Mouse (Mus musculus) ES-E14 (cell line): ENCODE results near the gene Ttyh2. TPM values are rescaled to one million over a fixed set of nuclear protein-coding genes. Genes with fewer than 3 reads are reported as not detected.
A peak's percentile ranks its signal among the peaks of the same experiment; 100 is the strongest.

Experiments used
- DNase-seq: peaks from one replicate; pipeline ENCODE4 v3.0.0-alpha.2; 2013; ENCODE audit warnings: low read depth, low spot score
- H3K27ac ChIP-seq: 2 replicates; pipeline ENCODE4 v1.5.1; 2012; ENCODE audit warnings: low read depth, mild to moderate bottlenecking, low read length, moderate library complexity, mixed read lengths; ENCODE audit not compliant: poor library complexity, insufficient read depth, severe bottlenecking
- H3K36me3 ChIP-seq: 2 replicates; pipeline ENCODE4 v1.6.1; 2012; ENCODE audit warnings: mild to moderate bottlenecking, low read length, moderate library complexity, mixed read lengths; ENCODE audit not compliant: control insufficient read depth, poor library complexity, insufficient read depth, severe bottlenecking
- H3K4me1 ChIP-seq, 2 experiments: fragments of 150-350 bp in 1 of 2; sonication (generic) in 1 of 2; 2 replicates each; pipeline ENCODE4 v1.6.1; 2012; ENCODE audit warnings: low read length in 2 of 2, mild to moderate bottlenecking in 1 of 2, mixed read lengths in 1 of 2; ENCODE audit not compliant: control insufficient read depth in 2 of 2, insufficient read depth in 2 of 2, poor library complexity in 1 of 2
- H3K4me3 ChIP-seq, 2 experiments: fragments of 150-350 bp in 1 of 2; sonication (generic) in 1 of 2; 2 replicates each; pipeline ENCODE4 v1.5.1; 2012; ENCODE audit warnings: low read length in 2 of 2, low read depth in 1 of 2, mild to moderate bottlenecking in 1 of 2, mixed read lengths in 1 of 2; ENCODE audit not compliant: insufficient read depth in 1 of 2, poor library complexity in 1 of 2, severe bottlenecking in 1 of 2
- H3K9ac ChIP-seq: 2 replicates; pipeline ENCODE4 v1.6.1; 2012; ENCODE audit warnings: low read depth, mild to moderate bottlenecking, low read length, mixed read lengths; ENCODE audit not compliant: poor library complexity, insufficient read depth, severe bottlenecking
- H3K9me3 ChIP-seq: fragments of 150-350 bp; sonication (generic); 2 replicates; pipeline ENCODE4 v1.6.1; 2012; ENCODE audit warnings: low read depth, mild to moderate bottlenecking, low read length; ENCODE audit not compliant: control insufficient read depth, insufficient read depth
- CHD2 ChIP-seq: IDR thresholded peaks from 2 replicates; pipeline ENCODE4 v1.6.1; 2014; ENCODE audit warnings: mild to moderate bottlenecking, low read depth, low read length, inconsistent platforms
- HCFC1 ChIP-seq: IDR thresholded peaks from 2 replicates; pipeline ENCODE4 v1.6.1; 2012; ENCODE audit warnings: low read length, inconsistent platforms, borderline replicate concordance; ENCODE audit not compliant: insufficient read depth
- MAFK ChIP-seq: IDR thresholded peaks from 2 replicates; pipeline ENCODE4 v1.6.1; 2014; ENCODE audit warnings: mild to moderate bottlenecking, low read depth, low read length, inconsistent platforms; ENCODE audit not compliant: insufficient read depth
- ZC3H11A ChIP-seq: IDR thresholded peaks from 2 replicates; pipeline ENCODE4 v1.6.1; 2012; ENCODE audit warnings: low read depth, mild to moderate bottlenecking, inconsistent platforms, low read length, borderline replicate concordance
- ZNF384 ChIP-seq: IDR thresholded peaks from 2 replicates; pipeline ENCODE4 v1.6.1; 2012; ENCODE audit warnings: low read depth, low read length, inconsistent platforms
- in situ Hi-C, 2 experiments: fragments of 600-800 bp; cut with MboI; formaldehyde crosslinking; loops; one replicate each; pipeline ENCODE4 v1.15.1; 2025; ENCODE audit warnings: low sequenced_read_pairs in 2 of 2, inconsistent platforms in 1 of 2; ENCODE audit not compliant: unreplicated experiment in 2 of 2
- total RNA-seq: library from RNA; depleted of rRNA; stranded (reverse); fragments of 300-350 nt; gene quantifications from 2 replicates; pipeline ENCODE4 v1.2.3, GENCODE M21; 2012

The Ttyh2 gene
- total RNA-seq, 1 experiment = 16.7 TPM

DNA sequence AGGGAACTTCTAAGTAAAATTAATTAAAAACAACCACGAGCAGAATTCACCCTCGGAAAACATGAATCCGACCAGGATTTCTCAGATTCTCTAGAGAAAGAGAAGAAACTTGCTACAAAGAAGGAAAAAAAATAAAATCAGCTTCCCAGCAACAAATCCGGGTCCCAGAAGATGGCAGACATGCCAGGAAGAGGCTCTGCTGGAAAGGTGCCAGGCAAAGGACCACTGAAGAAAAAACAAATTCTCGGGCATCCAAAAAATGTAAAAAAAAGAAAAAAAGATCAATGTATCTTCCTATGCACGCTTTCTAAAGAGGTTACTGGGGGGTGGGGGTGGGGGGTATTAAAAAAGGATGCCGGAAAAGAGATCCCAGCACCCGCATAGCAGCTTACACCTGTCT, 43.0 kb upstream of the Ttyh2 start:
- DNase-seq = no peak
- H3K9ac ChIP-seq = no peak overlapping the region
- TF ChIP-seq MAFK = no peak
- no peak for TF ChIP-seq ZC3H11A
- TF ChIP-seq CHD2 = no peak
- TF ChIP-seq ZNF384 = no peak
- no peak for TF ChIP-seq HCFC1
- in situ Hi-C loops = loop anchor here (5.0 to 25.0 kb wide), 5 partner anchors 215 to 770 kb away; no protein-coding TSS in a partner anchor
- peaks cover 0 to 9% of the 10 kb centered on the region in 2 experiments; a peak in 2 of 4 replicates for H3K4me1 ChIP-seq
- H3K36me3 ChIP-seq = no peaks in the 10 kb centered on the region
- H3K4me3 ChIP-seq = no peak overlapping the region
- H3K27ac ChIP-seq = no peak overlapping the region
- H3K9me3 ChIP-seq = no peaks in the 10 kb centered on the region

- no peak for TF ChIP-seq CHD2
- TF ChIP-seq ZC3H11A = peak; percentile 90
- Histone ChIP-seq H3K9ac (no peak overlapping the region), H3K36me3 (no peaks in the 10 kb centered on the region), H3K4me3 (peak overlapping the region; percentile 22 to 40; a peak in 2 of 4 replicates), H3K27ac (no peak overlapping the region), H3K9me3 (no peaks in the 10 kb centered on the region), H3K4me1 (peaks cover 0 to 12% of the 10 kb centered on the region in 2 experiments; a peak in 2 of 4 replicates)
- in situ Hi-C loops = loop anchor here (10.0 to 25.0 kb wide), 4 partner anchors 221 to 774 kb away; no protein-coding TSS in a partner anchor
- DNase-seq = peak; percentile 95
These were observed 38.9 kb upstream of the Ttyh2 start for GRCm38 (mm10) chr11:114636292-114636691.

GRCm38 (mm10) chr11:114636727-114637505, 38.3 kb upstream of the Ttyh2 start:
- no peaks in the 10 kb centered on the region for H3K9me3 ChIP-seq
- no peak for DNase-seq
- peak overlapping the region; percentile 22 to 40; a peak in 3 of 4 replicates for H3K4me3 ChIP-seq
- H3K9ac ChIP-seq = no peak overlapping the region
- TF ChIP-seq ZC3H11A = no peak; the same call in 1 of the 2 replicates
- TF ChIP-seq ZNF384 = no peak
- no peak for TF ChIP-seq CHD2
- TF ChIP-seq HCFC1 = no peak
- TF ChIP-seq MAFK = no peak
- no peaks in the 10 kb centered on the region for H3K36me3 ChIP-seq
- in situ Hi-C loops = loop anchor here (10.0 to 25.0 kb wide), 4 partner anchors 222 to 775 kb away; no protein-coding TSS in a partner anchor
- H3K4me1 ChIP-seq = peaks cover 0 to 12% of the 10 kb centered on the region in 2 experiments; a peak in 2 of 4 replicates
- no peak overlapping the region for H3K27ac ChIP-seq

DNA sequence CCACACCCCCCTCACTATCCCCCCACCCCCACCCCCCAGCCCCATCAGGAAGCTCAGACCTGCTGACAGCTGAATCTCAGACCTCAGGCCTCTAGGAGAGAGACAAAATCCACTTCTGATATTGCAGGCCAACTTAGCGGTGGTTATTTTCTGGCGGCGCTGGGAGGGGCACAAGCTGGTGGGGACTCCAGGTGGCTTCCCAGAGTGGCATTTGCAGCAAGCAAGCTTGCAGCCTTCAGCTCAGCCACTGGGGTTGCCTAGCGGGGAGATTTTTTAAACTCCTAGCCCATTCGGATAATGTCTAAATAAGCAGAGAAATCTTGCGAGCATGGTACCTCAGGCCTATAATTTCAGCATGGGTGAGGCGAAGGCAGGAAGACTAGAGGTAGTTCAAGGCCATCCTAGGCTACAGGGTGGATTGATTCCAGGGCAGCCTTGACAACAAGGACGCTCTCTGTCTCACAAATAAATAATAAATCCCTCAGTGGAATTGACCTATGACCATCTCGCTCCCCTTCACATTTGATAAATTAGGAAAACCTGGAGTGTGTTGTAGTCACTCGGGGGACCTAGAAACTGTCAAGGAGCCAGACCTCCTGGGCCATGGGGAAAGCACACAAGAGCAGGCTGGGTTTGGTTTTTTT, 36.5 kb upstream of the Ttyh2 start:
- in situ Hi-C loops = loop anchor here (10.0 to 25.0 kb wide), 4 partner anchors 224 to 776 kb away; no protein-coding TSS in a partner anchor
- Histone ChIP-seq H3K27ac (no peak overlapping the region), H3K4me1 (peaks cover 0 to 17% of the 10 kb centered on the region in 2 experiments; a peak in 2 of 4 replicates)

More for the DNA sequence above, 36.5 kb upstream of the Ttyh2 start:
- no peak overlapping the region for H3K4me3 ChIP-seq
- H3K36me3 ChIP-seq = no peaks in the 10 kb centered on the region
- DNase-seq = no peak
- no peaks in the 10 kb centered on the region for H3K9me3 ChIP-seq
- no peak overlapping the region for H3K9ac ChIP-seq
- no peak for TF ChIP-seq ZNF384
- TF ChIP-seq MAFK = no peak
- no peak for TF ChIP-seq HCFC1
- TF ChIP-seq CHD2 = no peak
- TF ChIP-seq ZC3H11A = no peak
